Mouse (Mus musculus) gastrocnemius, postnatal 4 days (tissue): Measurements from ENCODE around the gene Lipc. TPM values are rescaled to one million over a fixed set of nuclear protein-coding genes. Genes with fewer than 3 reads are reported as not detected.

ENCODE experiments used
- DNase-seq, 2 experiments: peaks; one replicate each; pipeline ENCODE4 v3.0.0; 2021 to 2022; ENCODE audit warnings: low spot score in 2 of 2, mixed read lengths in 2 of 2
- total RNA-seq, 2 experiments: library from RNA; stranded (reverse); gene quantifications; 2 replicates each; pipeline ENCODE4 v1.2.3; 2021

The Lipc gene
- total RNA-seq, 2 experiments from 2014 or later = 0.15 to 1.2 TPM

DNA sequence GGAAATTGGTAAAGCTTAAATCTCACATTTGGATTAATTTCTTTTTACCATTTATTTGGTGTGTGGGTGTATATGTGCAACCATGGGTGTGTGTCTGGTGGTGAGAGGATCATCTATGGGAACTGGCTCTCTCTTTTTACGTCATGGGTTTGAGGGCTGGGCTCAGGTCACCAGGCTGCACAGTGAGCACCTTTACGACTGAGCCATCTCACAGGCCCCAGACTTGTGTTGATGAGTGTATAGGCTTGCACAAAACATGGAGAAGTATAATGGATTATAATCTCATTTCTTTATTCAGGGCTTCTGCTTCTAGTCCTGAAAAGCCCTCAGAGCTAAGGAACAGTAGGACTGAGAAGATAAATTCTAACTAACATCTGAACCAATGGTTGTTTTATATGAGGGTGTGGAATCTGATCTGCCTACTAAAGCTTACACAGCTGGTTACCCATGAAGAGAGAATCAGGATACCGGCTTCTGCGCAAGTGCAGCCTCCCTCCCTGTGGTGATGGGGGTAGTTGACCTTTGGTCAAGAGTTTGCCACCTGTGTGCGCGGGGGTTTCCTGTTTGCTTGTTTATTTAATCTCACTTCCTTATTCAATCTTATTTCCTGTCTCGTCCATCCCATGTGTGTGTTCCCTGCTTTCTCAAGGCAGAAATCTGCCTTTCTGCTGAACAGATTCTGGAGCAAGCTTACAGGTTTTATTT, 122.1 kb downstream of the Lipc start:
- DNase-seq = no peak

DNA sequence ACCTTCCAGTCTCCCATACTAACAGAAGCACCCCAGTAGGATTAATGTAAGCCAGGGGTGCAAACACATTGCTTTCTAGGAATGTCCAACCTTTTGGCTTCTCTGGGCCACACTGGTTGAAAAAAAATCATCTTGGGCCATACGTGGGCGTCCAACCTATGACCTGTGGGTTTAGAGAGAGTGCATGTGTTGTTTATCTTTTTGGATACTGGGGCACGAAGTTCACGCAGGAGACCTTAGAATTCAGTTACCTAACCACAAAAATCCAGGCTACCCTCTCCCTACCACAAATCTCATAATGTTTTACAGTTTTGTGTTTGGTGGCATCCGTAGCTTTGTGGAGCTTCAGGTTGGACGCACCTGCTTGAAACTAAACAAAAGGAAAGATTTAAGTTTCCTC, 124.1 kb downstream of the Lipc start:
- DNase-seq = no peak

DNA sequence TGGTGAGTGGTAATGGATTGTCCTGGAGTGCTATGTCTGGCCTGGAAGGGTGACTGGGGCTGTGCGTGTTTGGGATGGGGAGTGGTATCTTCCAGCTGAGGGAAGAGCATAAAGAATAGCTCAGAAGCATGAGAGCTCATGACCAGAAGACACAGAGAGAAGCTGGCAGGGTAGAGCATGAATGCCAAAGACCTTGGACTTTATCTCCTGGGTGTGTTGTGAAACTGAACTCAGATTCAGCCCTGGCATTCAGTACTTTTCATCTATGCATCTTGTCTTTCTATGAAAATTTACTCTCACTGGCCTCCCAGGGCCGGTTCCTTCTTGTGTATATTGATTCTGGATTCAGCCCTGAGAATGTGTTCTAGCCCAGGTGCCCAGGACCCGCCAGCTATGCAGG, 127.9 kb downstream of the Lipc start:
- DNase-seq = no peak

DNA sequence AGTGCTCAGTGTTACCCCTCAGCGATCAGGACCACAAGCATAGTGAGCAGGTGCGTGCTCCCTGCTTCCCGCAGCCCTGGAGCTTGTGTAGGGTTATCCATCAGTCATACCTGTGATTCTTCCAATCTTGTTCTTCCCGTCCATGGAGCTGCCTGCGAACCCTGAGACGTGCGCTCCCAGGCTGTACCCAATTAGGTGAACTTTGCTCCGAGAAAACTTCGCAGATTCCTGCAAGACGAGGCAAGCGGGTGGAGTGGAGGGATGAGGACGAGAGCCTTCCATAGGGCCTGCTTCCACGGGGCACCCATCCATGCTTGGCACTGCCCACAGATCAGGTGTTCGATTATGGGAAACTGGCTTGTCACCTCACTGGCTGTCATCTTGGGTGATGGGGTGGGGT, 133.3 kb downstream of the Lipc start:
- DNase-seq = no peak

DNA sequence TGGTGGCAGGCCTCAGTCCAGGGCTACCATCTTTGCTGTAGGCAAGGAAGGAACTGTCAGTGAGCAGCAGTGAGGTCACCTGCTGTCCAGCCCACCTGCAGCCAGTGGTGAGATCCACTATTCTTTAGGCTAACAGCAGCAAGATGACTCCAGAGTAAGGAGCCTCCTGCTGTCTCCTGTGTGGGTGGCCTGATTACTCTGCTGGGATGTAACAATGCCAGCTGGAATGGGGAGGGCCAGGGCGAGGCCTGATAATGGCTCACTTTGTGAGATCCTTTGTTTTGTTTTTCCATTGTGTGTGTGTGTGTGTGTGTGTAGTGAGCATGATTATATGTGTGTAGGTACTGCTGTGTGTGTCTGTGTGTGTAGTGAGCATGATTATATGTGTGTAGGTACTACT, 134.6 kb downstream of the Lipc start:
- no peak for DNase-seq

DNA sequence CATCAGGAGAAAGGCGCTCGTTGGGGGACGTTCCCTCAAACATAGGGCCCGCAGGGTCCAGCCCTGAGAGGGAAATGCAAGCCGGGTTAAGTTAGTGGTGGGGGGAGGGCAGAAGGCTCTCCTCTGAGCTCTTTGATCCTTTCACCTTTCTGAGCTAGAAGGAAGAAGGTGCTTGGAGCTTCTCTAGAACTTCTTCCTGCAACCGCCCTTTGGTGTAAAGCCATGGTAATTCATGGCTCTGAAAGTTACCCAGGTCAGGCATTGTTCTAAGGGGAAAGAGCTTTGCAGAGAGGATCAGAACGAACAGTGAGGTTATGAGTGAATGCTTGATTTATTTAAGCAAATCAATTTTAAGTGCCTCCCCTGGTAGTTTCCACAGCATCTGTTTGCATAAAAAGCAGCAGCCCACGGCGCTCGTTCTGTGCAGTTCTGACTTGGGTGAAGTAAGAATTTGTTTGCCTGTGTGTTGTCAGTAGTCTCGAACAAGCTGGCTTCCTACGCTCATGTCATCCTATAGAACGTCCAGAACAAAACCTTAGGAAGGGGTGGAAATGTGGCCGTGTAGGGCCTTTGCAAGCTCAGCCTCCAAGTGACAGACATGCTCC, 135.2 kb downstream of the Lipc start:
- DNase-seq = no peak

DNA sequence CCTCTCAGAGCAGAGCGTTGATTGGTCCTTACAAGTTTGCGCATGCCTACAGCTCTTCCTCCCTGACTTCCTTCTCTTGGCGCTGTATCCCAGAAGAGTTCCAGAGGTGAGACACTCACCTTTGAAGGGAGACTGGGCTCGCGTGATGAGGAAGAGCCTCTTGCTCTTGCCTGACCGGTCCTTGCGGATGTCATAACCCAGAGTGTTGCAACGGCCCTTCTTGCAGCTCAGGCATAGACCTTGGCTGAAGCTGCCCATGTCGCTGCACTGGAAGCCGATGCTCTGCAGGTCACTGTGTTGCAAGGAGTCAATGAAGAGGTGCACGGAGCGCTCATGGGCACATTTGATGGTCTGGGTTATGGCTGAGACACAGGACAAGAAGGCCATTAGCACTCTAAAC, 139.5 kb downstream of the Lipc start:
- DNase-seq = no peak

DNA sequence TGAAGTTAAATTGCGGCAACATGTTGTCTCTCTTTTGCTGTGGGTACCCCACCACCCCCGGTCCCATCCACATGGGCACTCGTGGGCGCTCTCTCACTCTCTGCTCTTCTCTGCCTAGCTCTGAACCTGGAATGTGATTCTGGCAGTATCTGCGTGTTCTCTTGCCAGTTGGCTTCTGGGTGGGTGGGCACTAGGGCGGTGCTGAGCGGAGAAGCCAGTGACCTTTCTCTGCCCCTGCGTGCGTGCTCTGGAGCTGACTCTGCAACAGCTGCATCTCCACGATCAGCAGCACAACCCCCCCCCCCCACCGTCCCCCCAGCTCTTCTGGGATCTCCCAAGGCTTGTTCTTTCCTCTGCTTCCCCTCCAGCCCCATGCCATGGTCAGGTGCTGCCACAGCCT, 144.3 kb downstream of the Lipc start:
- DNase-seq = peak in 1 of 2 experiments; percentile 45

DNA sequence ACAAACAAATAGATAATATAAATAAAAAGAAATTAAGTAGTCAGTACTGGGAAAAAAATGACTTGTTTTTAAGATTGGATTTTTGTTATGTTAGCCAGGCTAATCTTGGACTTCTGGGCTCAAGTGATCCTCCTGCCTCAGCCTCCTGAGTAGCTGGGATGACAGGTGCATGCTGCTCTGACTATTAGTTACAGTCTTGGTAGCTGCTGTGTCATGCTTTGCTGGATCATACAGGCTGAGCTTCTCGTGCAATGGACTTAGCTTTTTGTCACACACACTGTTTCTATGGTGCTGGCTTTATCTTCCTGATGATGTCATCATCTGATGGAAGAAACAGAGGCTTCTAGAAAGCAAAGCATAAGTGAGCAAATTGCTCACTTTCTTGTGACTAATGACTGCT, 146.0 kb downstream of the Lipc start:
- DNase-seq = no peak

DNA sequence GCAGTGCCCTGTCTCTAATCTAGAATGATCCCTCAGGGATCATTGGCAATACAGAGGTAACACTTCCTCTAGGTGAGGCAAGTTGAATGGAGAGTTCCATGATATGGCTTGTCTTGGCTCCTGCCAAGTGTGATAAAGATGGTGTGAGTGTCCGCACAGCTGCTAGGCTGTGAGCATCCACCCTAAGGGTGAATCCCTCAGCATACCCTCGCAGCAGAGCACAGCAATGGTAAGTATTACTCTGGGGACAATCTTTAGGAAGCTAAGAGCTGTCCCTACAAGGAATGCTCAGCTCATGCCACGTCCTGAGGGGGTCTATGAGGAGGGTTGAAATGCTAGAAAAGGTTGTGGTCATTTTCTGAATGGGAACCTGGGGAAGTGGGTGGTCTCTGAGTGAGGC, 149.2 kb downstream of the Lipc start:
- DNase-seq = no peak

DNA sequence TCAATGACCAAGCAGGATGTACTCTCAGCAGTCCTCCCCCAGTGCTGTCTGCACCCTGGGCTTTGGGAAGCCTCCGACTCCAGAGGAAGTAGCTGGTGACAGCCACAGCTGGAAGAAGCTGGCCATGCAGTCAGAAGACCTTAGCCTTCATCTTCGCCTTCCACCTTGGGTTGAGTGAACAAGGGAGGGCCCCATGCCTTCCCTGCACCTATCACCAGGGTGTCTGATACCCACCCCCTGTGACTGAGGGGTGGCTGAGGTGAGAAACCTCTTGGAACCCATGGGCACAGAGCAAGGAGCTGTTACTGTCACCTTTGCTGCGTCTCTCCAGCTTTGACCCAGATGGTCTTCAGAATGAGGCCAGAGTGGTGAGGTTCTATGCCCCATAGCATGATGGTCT, 150.3 kb downstream of the Lipc start:
- DNase-seq = no peak

DNA sequence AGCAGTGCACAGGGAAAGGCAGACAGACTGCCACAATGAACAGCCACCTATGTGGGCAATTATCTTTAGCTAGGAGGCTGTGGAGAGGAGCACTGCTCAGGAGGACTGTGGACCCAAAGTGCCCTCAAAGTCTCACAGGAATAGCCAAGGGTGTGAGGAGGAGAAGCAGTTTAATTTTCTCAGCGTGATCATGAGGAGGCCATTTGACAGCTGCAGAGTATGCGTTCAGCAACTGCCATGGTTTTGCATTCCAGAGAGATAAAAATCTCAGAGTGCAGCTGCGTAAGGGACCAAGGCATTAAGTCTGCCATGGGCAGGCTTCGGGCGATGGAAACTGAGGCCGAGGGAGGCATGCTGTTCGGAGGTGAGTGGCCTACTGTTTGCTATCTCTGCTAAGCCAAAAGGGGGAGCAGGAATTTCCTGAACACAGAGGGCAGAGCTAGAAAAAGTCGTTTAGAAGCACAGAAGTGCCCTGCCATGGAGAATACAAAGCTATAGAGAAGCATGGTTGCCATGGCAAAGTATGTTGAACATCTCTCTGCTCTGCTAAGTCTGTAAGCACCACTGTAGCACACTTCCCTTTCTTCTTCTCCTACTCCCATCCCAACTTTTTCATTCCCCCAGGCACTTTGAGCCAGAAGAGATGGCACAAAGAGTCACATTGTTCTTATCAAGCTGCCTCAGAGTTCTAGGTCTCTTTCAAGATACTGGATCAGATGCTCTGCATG, 151.3 kb downstream of the Lipc start:
- no peak for DNase-seq

DNA sequence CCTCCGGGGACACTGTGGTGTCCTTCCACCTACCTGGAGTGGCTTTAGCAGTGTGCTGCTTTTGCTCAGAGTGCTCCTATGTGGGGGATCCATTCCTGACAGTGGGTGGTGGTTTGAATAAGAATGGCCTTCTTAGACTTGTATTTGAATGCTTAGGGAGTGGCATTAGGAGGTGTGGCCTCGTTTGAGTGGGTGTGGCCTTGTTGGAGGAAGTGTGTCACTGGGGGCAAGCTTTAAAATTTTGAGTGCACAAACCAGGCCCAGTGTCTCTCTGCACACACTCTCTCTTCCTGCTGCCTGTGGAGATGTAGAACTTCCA, 156.6 kb downstream of the Lipc start:
- DNase-seq = no peak

DNA sequence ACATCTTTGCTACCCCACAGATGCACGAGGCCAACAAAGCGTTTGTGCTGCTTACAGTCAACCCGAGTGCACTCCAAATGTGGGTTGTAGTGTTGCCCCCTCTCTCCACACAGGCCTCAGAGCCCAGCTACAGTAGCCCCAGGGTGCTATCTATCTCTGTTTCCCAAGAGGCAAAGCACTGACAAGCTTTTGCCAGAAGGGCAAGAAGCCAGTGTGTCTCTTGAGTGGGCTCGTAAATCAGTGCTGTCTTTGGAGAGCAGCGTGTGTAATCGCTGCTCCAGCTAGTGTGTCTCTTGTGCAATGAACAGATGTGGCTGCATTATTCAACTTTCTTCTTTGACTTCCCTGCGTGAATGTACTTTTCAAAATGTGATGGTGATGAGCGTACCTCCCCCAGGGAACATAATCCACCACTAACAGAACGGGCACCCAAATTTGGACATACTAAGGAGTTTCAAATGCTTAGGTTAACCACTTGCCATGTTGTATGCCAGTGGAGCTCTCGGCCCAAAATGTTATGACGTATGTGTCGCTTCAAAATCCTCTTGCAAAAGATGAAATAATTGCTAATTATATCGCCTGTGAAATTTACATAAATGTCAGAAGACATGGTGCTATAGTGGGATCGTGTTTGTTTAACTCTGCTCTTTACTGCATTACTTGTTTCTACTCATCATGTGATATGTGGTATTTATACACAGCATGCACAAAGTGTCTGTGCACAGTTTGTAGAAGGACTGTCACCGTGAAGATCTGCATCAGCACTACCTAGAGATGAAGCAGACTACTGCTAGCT, 157.2 kb downstream of the Lipc start:
- no peak for DNase-seq

DNA sequence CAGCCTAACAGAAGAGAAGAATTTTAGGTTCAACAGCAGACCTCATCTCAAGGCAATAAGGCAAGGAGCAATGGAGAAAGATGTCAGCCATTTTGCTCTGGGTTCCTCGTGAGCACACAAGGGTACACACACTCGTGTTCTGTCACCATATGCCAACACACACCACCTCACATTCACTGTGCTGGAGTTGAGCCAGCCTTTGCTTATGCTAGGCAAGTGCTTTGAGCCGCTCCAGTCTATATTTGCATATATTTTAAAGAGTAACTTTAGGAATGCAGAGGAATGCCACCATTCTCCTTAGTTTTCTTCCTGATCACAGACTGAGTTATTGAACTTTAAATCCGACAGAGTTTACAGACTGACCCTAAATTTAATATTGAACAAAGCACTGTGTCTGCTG, 161.4 kb downstream of the Lipc start:
- DNase-seq = no peak

DNA sequence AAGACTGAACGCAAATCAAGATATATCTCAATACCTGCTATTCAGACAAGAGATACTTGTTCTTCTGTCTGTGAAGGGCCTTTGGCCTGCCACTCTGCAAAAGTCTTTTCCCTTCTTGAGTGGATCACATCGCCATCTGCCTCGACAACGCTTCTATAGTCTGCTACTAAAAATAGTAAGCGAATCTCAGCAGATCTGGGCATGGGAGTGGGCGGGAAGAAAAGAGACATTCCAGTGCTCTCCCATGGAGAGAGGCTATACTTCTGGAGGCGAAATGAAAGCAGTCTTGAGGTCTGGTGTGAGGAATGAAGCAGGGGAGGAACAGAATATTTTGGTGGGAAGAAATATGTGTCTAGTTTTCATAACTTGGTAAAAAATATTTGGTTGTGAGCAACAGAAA, 163.3 kb downstream of the Lipc start:
- DNase-seq = no peak

DNA sequence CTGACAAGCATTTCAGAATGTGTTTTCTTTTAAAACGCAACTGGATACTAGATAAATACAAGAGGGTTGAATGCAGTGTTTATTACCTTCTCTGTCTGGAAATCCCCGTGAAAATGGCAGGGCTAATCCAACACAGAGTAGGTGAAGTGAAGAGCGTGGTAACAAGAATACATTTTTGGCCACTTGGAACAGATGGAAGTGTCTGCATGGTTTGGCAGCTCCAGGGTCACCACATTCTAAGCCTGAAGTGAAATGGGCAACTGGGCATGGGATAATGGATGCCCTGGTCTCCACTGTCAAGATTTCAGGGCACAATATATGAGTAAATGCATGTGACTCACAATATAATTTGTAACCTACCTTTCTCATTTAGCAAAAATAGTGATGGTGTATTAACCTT, 169.8 kb downstream of the Lipc start:
- DNase-seq = no peak

DNA sequence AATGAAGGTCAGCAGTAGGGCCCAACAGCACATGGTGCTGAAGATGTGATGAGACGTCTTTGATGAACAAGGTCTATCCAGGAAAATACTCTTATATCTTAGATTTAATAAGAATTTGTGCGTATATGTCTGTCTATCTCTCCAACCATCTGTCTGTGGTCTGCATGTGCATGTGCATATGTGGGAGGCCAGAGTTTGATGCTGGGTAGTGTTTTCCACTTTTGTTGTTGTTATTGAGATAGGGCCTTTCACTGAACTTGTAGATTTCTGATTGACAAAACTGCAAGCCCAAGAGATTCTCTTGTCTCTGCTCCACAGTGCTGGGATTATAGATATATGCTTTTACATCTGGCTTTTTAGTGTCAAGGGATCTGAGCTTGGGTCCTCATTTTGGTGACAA, 176.5 kb downstream of the Lipc start:
- no peak for DNase-seq

DNA sequence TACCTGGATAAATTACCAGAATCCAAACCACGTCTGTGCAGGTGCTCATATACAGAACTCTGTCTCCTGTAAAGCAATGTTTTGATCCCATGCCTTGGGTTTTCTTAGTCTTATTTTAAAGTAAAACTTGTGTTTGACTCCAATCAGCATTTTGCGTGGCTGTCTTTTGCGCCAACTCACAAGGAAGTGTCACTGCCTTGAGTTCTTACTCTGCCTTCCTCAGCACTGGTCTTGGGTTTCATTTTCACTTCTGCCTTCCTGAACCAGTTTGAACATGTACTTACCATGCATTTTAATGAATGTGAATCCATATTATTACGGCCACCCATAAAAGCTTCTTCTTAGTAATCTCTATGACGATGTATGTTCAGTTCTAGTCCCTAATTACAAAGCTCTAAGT, 191.1 kb downstream of the Lipc start:
- DNase-seq = no peak

DNA sequence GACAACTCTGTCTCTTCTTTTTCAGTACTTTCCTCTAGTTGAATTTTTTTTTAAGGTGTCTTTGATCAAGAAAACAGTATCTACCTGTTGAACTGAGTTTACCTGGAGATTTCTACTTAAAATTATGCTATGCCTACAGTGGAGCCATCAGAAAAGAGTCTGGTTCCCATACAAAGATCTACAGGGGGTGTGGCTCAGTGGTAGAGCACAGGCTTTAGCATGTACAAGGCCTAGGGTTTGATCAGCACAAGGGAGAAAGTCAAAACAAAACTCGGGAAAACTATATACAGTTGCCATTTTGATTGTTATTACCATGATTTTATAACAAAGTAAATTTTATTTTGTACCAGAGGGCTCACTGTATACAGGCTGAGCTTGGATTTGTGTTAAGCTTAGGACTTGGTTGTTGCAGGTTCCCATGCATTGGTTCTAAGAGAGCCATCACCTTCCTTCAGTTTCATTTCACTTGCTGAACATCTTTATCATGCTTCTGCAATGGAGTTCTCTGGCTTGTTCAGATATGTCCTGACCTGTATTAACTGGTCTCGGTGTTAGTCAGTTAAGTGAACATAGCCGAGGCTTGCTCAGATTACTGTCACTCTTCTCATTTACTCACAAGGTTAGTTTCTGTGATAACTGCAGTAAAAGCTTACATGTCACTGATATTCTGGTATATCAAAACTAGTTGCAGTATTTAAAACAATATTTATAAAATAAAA, 200.4 kb downstream of the Lipc start:
- DNase-seq = no peak
